Mouse (Mus musculus) forebrain, embryonic 12.5 days (tissue): ENCODE measurements around the gene Fetub. TPM values are rescaled to one million over a fixed set of nuclear protein-coding genes. Genes with fewer than 3 reads are reported as not detected.

Experiments
- ATAC-seq: fragments of 200-750 bp; cut with Nextera tagmentation; 2 replicates; pipeline ENCODE4 v1.8.0; 2017; ENCODE audit warnings: moderate TSS enrichment; ENCODE audit not compliant: low FRiP score
- H3K27ac ChIP-seq: fragments of 300-500 bp; sonication (generic); 2 replicates; pipeline ENCODE4 v1.5.1; 2016; ENCODE audit warnings: mild to moderate bottlenecking
- H3K27me3 ChIP-seq: fragments of 300-500 bp; sonication (generic); 2 replicates; pipeline ENCODE4 v1.6.1; 2016; ENCODE audit warnings: mild to moderate bottlenecking
- H3K36me3 ChIP-seq: fragments of 300-500 bp; sonication (generic); replicated peaks from 2 replicates; pipeline ENCODE4 v1.6.1; 2016; ENCODE audit warnings: mild to moderate bottlenecking
- H3K4me1 ChIP-seq: fragments of 300-500 bp; sonication (generic); 2 replicates; pipeline ENCODE4 v1.6.1; 2016
- H3K4me2 ChIP-seq: fragments of 300-500 bp; sonication (generic); 2 replicates; pipeline ENCODE4 v1.6.1; 2016; ENCODE audit warnings: mild to moderate bottlenecking, moderate library complexity
- H3K4me3 ChIP-seq: fragments of 300-500 bp; sonication (generic); replicated peaks from 2 replicates; pipeline ENCODE4 v1.5.1; 2016; ENCODE audit warnings: mild to moderate bottlenecking
- H3K9ac ChIP-seq: fragments of 300-500 bp; sonication (generic); 2 replicates; pipeline ENCODE4 v1.6.1; 2016; ENCODE audit warnings: mild to moderate bottlenecking
- H3K9me3 ChIP-seq: fragments of 300-500 bp; sonication (generic); 2 replicates; pipeline ENCODE4 v1.6.1; 2016
- WGBS: fragments of 180-500 bp; shearing (Covaris S2); methylation state at CpG from one replicate; pipeline ENCODE4 v1.1.7; 2016; 5-methylcytosine and 5-hydroxymethylcytosine counted together
- polyA plus RNA-seq: library from polyadenylated mRNA; unstranded; fragments of >200 nt; fragmentation: Nextera tagmentation; extraction: Ambion mirVana; gene quantifications from 2 replicates; pipeline ENCODE4 v1.2.1, GENCODE M21; 2016

Gene Fetub
- polyA plus RNA-seq, 1 experiment from 2014 or later, result not detected

- H3K4me2 ChIP-seq, result no peak within 1 kb of the TSS
- ATAC-seq, result no peak
- no peaks in the 10 kb centered on the region for H3K9me3 ChIP-seq
- H3K27ac ChIP-seq, result no peak within 1 kb of the TSS
- H3K36me3 ChIP-seq, result no peaks in the 10 kb centered on the region
- WGBS, result 90% methylated on average over 6 of the region's 6 CpGs
- no peak within 1 kb of the TSS for H3K4me3 ChIP-seq
- H3K4me1 ChIP-seq, result peaks cover 7% of the 10 kb centered on the region; the same call in 1 of the 2 replicates
- H3K27me3 ChIP-seq, result no peaks in the 10 kb centered on the region
- no peak within 1 kb of the TSS for H3K9ac ChIP-seq
These were observed 32.8 kb downstream of the Fetub start, which contains the start of gene Hrg for GRCm38 (mm10) chr16:22950840-22951395. Gene Hrg, plus strand, starts transcription at chr16:22951072.

- Histone ChIP-seq H3K4me2 (no peak overlapping the region), H3K9ac (no peak overlapping the region), H3K36me3 (no peaks in the 10 kb centered on the region), H3K27ac (no peak overlapping the region), H3K27me3 (no peaks in the 10 kb centered on the region), H3K4me3 (no peak overlapping the region), H3K4me1 (peaks cover 7% of the 10 kb centered on the region; the same call in 1 of the 2 replicates), H3K9me3 (no peaks in the 10 kb centered on the region)
- WGBS, result 39% methylated on average over 4 of the region's 4 CpGs
- ATAC-seq, result no peak
These were observed 34.9 kb downstream of the Fetub start for GRCm38 (mm10) chr16:22953069-22953468.

GRCm38 (mm10) chr16:22955397-22956084 lies 37.4 kb downstream of the Fetub start:
- WGBS, result 56% methylated on average over 13 of the region's 13 CpGs
- Histone ChIP-seq H3K9ac (no peak overlapping the region), H3K36me3 (no peaks in the 10 kb centered on the region), H3K27ac (peak overlapping the region; percentile 68), H3K27me3 (no peaks in the 10 kb centered on the region), H3K4me3 (no peak overlapping the region), H3K9me3 (no peaks in the 10 kb centered on the region), H3K4me1 (peaks cover 7% of the 10 kb centered on the region; the same call in 1 of the 2 replicates), H3K4me2 (peak overlapping the region; percentile 22; the same call in 1 of the 2 replicates)
- peak; percentile 67; the same call in 1 of the 2 replicates for ATAC-seq

- Histone ChIP-seq H3K27ac (peak overlapping the region; percentile 68), H3K9ac (no peak overlapping the region), H3K36me3 (no peaks in the 10 kb centered on the region), H3K4me3 (no peak overlapping the region), H3K27me3 (no peaks in the 10 kb centered on the region), H3K9me3 (no peaks in the 10 kb centered on the region), H3K4me1 (peaks cover 7% of the 10 kb centered on the region; the same call in 1 of the 2 replicates), H3K4me2 (peak overlapping the region; percentile 22; the same call in 1 of the 2 replicates)
- 68% methylated on average over 11 of the region's 11 CpGs for WGBS
- peak; percentile 71; the same call in 1 of the 2 replicates for ATAC-seq
These were observed 37.9 kb downstream of the Fetub start for GRCm38 (mm10) chr16:22956085-22956439.

GRCm38 (mm10) chr16:22961073-22961472 lies 42.9 kb downstream of the Fetub start:
- WGBS, result 93% methylated on average over 8 of the region's 8 CpGs
- H3K9ac ChIP-seq, result no peak overlapping the region

GRCm38 (mm10) chr16:22962256-22962655 lies 44.1 kb downstream of the Fetub start:
- 87% methylated on average over 5 of the region's 5 CpGs for WGBS

More at GRCm38 (mm10) chr16:22961073-22961472, 42.9 kb downstream of the Fetub start:
- Histone ChIP-seq H3K9me3 (no peaks in the 10 kb centered on the region), H3K4me1 (no peaks in the 10 kb centered on the region), H3K4me3 (no peak overlapping the region), H3K27me3 (no peaks in the 10 kb centered on the region), H3K36me3 (no peaks in the 10 kb centered on the region), H3K4me2 (no peak overlapping the region), H3K27ac (no peak overlapping the region)
- ATAC-seq, result no peak

GRCm38 (mm10) chr16:22963293-22963692 lies 45.2 kb downstream of the Fetub start:
- Histone ChIP-seq H3K4me1 (no peaks in the 10 kb centered on the region), H3K4me3 (no peak overlapping the region), H3K36me3 (no peaks in the 10 kb centered on the region), H3K27me3 (no peaks in the 10 kb centered on the region), H3K4me2 (no peak overlapping the region), H3K27ac (no peak overlapping the region), H3K9ac (no peak overlapping the region), H3K9me3 (no peaks in the 10 kb centered on the region)
- no peak for ATAC-seq

More at GRCm38 (mm10) chr16:22962256-22962655, 44.1 kb downstream of the Fetub start:
- no peak for ATAC-seq
- Histone ChIP-seq H3K9ac (no peak overlapping the region), H3K27ac (no peak overlapping the region), H3K4me1 (no peaks in the 10 kb centered on the region), H3K9me3 (no peaks in the 10 kb centered on the region), H3K4me2 (no peak overlapping the region), H3K27me3 (no peaks in the 10 kb centered on the region), H3K4me3 (no peak overlapping the region), H3K36me3 (no peaks in the 10 kb centered on the region)

- Histone ChIP-seq H3K9me3 (no peaks in the 10 kb centered on the region), H3K9ac (no peak overlapping the region), H3K4me2 (no peak overlapping the region), H3K27me3 (no peaks in the 10 kb centered on the region), H3K36me3 (no peaks in the 10 kb centered on the region), H3K4me1 (no peaks in the 10 kb centered on the region), H3K27ac (no peak overlapping the region), H3K4me3 (no peak overlapping the region)
- no peak for ATAC-seq
- WGBS, result 63% methylated on average over 1 of the region's 1 CpGs
These were observed 49.4 kb downstream of the Fetub start for GRCm38 (mm10) chr16:22967383-22968030.

Other genes starting within 250 kb of the Fetub start
- not detected in 2 replicates for gene Crygs, start 106.8 kb upstream of the Fetub start, polyA plus RNA-seq
- 30.8 and 36.2 TPM in 2 replicates for gene Tbccd1, start 60.7 kb upstream of the Fetub start, polyA plus RNA-seq
- gene Dnajb11, start 60.5 kb upstream of the Fetub start, polyA plus RNA-seq, result 87.7 and 87.8 TPM in 2 replicates
- not detected in 2 replicates for gene Ahsg, start 27.1 kb upstream of the Fetub start, polyA plus RNA-seq
- gene Hrg, start 32.7 kb downstream of the Fetub start, polyA plus RNA-seq, result not detected in 2 replicates
- not detected in 2 replicates for gene Kng2, start 111.1 kb downstream of the Fetub start, polyA plus RNA-seq
- gene Kng1, start 139.5 kb downstream of the Fetub start, polyA plus RNA-seq, result not detected in 2 replicates
- 221 and 223 TPM in 2 replicates for gene Eif4a2, start 189.1 kb downstream of the Fetub start, polyA plus RNA-seq
- gene Rfc4, start 209.4 kb downstream of the Fetub start, polyA plus RNA-seq, result 181 and 190 TPM in 2 replicates
- not detected in 2 replicates for gene Adipoq, start 228.2 kb downstream of the Fetub start, polyA plus RNA-seq